Mouse (Mus musculus): Measurements from ENCODE around the gene Ctxn1. TPM values are rescaled to one million over a fixed set of nuclear protein-coding genes. Genes with fewer than 3 reads are reported as not detected.
"Not testable (repeated sequence)": the region's sequence is repeated elsewhere in the genome, so short reads cannot be mapped to it uniquely, and the experiment has no call there.

Ctxn1 gene
- polyA plus RNA-seq, 1 experiment from 2014 or later, result 58.0 TPM

DNA sequence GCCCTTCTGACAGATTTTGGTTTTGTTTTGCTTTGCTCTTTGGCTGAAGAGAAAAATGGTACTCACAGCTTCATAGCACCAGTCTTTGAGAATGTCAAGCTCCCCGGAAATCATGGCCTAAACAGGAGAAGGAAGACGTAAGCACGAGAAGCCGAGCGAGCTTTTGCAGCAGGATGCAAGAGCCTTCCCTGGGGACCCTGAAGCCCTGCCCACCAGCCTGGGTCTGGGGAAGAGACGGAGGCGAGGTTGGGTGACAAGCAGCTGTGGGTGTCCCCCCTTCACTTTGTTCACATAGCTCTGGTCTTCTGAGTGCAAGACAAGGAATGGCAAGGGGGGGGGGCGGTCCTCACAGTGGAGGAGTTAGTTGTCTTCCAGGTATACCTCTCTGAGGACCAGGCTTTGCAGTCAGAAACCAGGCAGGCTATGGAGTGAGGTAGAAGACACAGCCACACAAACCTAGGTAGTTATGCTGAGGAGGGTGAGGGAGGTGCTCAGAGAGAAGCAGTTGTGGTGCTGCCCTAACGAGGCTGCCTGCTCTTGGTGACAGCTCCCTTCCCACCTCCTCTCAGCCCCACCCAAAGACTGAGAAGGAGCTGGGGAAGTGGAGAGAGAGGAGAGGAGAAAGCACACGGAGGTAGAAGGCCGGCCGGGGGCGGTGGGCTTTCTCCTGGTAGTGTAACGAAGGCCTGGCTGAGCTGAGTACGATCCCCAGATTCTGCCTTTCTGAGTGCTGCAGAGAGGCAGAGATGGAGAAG lies 6.3 kb upstream of the Ctxn1 start:
- peaks cover 53% of the 10 kb centered on the region for H3K36me3 ChIP-seq (ENCODE audit: control insufficient read depth, insufficient read depth, low read length)
- no peaks in the 10 kb centered on the region for H3K4me1 ChIP-seq (replicated peaks; ENCODE audit: control insufficient read depth, insufficient read depth, low read length)
- no peak overlapping the region for H3K9ac ChIP-seq (ENCODE audit: low read length)
- no peaks in the 10 kb centered on the region for H3K27me3 ChIP-seq (ENCODE audit: control insufficient read depth, insufficient read depth, low read depth, low read length)
- no peak for ATAC-seq (ENCODE audit: low read depth)
- H3K9me3 ChIP-seq (ENCODE audit: control insufficient read depth, low read length), result no peaks in the 10 kb centered on the region
- H3K4me3 ChIP-seq (ENCODE audit: low read length), result no peak overlapping the region
- 88% methylated on average over 15 of the region's 15 CpGs for WGBS
- no peak overlapping the region for H3K4me2 ChIP-seq (ENCODE audit: low read depth, low read length)
- no peak overlapping the region for H3K27ac ChIP-seq (ENCODE audit: low read length)

DNA sequence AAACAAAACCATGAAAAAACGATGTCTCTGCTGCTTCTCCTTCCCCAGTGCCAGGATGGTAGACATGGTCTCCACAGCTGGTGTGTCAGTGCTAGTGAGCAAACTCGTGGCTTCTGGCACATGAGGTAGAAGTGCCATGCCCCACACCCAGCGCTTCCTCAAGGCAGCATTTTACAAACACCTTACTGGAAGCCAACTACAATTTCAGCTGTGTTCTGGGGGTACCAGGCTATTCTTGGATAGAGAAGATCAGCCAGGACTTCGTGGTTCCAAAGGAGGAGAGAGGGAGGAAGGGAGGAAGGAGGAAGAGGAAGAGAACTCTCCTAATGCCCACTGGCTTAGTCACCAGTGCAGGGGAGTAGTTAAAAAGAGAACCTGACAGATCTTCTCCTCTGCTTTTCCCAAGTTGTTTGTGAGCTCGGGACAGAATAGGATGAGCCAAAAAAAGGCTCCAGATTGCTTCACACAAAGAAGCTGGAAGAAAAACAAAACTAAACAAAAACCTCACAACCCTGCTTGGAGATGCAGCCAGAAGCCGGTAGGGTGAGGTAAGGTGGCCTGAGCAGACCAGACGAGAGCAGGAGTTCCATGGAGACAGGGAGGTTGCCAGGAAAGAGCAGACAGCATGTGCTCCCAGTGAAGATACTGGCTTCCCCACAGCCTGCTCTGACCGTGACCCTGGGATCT lies 4.2 kb upstream of the Ctxn1 start:
- H3K36me3 ChIP-seq (ENCODE audit: control insufficient read depth, insufficient read depth, low read length), result peaks cover 45% of the 10 kb centered on the region

GRCm38 (mm10) chr8:4259805-4260170 lies 714 bp upstream of the Ctxn1 start:
- Histone ChIP-seq H3K27me3 (ENCODE audit: control insufficient read depth, insufficient read depth, low read depth, low read length) (no peaks in the 10 kb centered on the region), H3K4me1 (replicated peaks; ENCODE audit: control insufficient read depth, insufficient read depth, low read length) (peaks cover 10% of the 10 kb centered on the region), H3K9ac (ENCODE audit: low read length) (no peak overlapping the region), H3K9me3 (ENCODE audit: control insufficient read depth, low read length) (no peaks in the 10 kb centered on the region), H3K4me2 (ENCODE audit: low read depth, low read length) (no peak overlapping the region), H3K27ac (ENCODE audit: low read length) (no peak overlapping the region; the same call in 1 of the 2 replicates), H3K36me3 (ENCODE audit: control insufficient read depth, insufficient read depth, low read length) (peaks cover 24% of the 10 kb centered on the region), H3K4me3 (ENCODE audit: low read length) (no peak overlapping the region)
- ATAC-seq (ENCODE audit: low read depth), result no peak
- WGBS, result 76% methylated on average over 4 of the region's 4 CpGs

More for the DNA sequence above, 4.2 kb upstream of the Ctxn1 start:
- Histone ChIP-seq H3K4me1 (replicated peaks; ENCODE audit: control insufficient read depth, insufficient read depth, low read length) (peaks cover 5% of the 10 kb centered on the region), H3K27ac (ENCODE audit: low read length) (no peak overlapping the region), H3K4me3 (ENCODE audit: low read length) (no peak overlapping the region), H3K4me2 (ENCODE audit: low read depth, low read length) (no peak overlapping the region), H3K9ac (ENCODE audit: low read length) (no peak overlapping the region), H3K9me3 (ENCODE audit: control insufficient read depth, low read length) (no peaks in the 10 kb centered on the region), H3K27me3 (ENCODE audit: control insufficient read depth, insufficient read depth, low read depth, low read length) (no peaks in the 10 kb centered on the region)
- ATAC-seq (ENCODE audit: low read depth), result no peak
- WGBS, result 84% methylated on average over 8 of the region's 8 CpGs

DNA sequence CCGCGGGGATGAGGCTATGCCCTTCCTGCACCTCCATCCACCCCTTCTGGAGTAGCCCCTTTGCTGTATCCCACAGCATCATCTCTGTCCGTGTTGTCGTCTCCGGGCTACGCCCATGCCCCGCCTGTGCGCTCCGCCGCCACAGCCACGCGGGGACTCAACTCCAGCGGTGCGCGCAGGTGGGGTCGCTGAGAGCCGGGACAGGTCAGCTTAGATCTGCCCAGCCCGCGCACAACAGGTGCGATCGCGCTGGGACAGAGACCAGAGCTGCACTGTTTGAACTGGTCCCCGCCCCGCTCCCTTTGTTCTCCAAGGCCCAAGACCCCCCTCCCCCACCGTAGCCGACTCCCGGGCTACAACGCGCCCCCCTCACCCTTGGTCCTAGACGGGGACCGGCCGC lies 396 bp downstream of the Ctxn1 start:
- H3K9me3 ChIP-seq (ENCODE audit: control insufficient read depth, low read length), result no peaks in the 10 kb centered on the region
- H3K4me1 ChIP-seq (replicated peaks; ENCODE audit: control insufficient read depth, insufficient read depth, low read length), result peaks cover 16% of the 10 kb centered on the region
- ATAC-seq (ENCODE audit: low read depth), result peak; percentile 73
- peak overlapping the region; percentile 79 for H3K9ac ChIP-seq (ENCODE audit: low read length)
- WGBS, result under 1% methylated on average over 30 of the region's 32 CpGs
- H3K4me3 ChIP-seq (ENCODE audit: low read length), result peak overlapping the region; percentile 78
- H3K27me3 ChIP-seq (ENCODE audit: control insufficient read depth, insufficient read depth, low read depth, low read length), result no peaks in the 10 kb centered on the region
- peak overlapping the region; percentile 95 for H3K4me2 ChIP-seq (ENCODE audit: low read depth, low read length)
- H3K27ac ChIP-seq (ENCODE audit: low read length), result peak overlapping the region; percentile 71
- peaks cover 16% of the 10 kb centered on the region for H3K36me3 ChIP-seq (ENCODE audit: control insufficient read depth, insufficient read depth, low read length)

GRCm38 (mm10) chr8:4258233-4258632 lies 841 bp downstream of the Ctxn1 start:
- 2% methylated on average over 35 of the region's 35 CpGs for WGBS
- peak overlapping the region; percentile 71; the same call in 1 of the 2 replicates for H3K27ac ChIP-seq (ENCODE audit: low read length)
- peak overlapping the region; percentile 95 for H3K4me2 ChIP-seq (ENCODE audit: low read depth, low read length)
- peak overlapping the region; percentile 79 for H3K9ac ChIP-seq (ENCODE audit: low read length)
- H3K4me1 ChIP-seq (replicated peaks; ENCODE audit: control insufficient read depth, insufficient read depth, low read length), result peaks cover 18% of the 10 kb centered on the region
- H3K4me3 ChIP-seq (ENCODE audit: low read length), result peak overlapping the region; percentile 78
- H3K36me3 ChIP-seq (ENCODE audit: control insufficient read depth, insufficient read depth, low read length), result peaks cover 14% of the 10 kb centered on the region
- no peaks in the 10 kb centered on the region for H3K27me3 ChIP-seq (ENCODE audit: control insufficient read depth, insufficient read depth, low read depth, low read length)
- H3K9me3 ChIP-seq (ENCODE audit: control insufficient read depth, low read length), result no peaks in the 10 kb centered on the region
- ATAC-seq (ENCODE audit: low read depth), result peak; percentile 55

DNA sequence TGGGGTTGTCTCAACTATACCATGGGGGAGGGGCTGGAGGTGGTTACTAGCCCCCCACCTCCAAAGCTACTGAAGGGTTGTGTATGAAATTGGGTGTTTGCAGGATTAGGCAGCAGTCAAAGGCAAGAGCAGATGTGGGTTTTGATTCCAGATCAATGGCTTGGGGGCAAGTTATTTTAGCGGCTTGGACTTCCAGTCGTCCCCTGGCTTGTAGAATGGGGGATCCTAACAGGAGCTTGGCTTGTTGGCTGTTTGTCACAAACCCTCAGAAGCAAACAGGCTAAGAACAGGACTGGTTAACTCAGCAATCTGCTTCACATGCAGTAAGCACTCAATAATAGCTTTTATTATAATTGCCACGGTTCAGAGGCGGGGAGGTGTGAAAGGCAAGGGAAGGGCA lies 1.7 kb downstream of the Ctxn1 start:
- ATAC-seq (ENCODE audit: low read depth), result no peak
- WGBS, result 78% methylated on average over 4 of the region's 4 CpGs
- no peaks in the 10 kb centered on the region for H3K27me3 ChIP-seq (ENCODE audit: control insufficient read depth, insufficient read depth, low read depth, low read length)
- H3K4me3 ChIP-seq (ENCODE audit: low read length), result no peak overlapping the region
- no peaks in the 10 kb centered on the region for H3K9me3 ChIP-seq (ENCODE audit: control insufficient read depth, low read length)
- H3K4me1 ChIP-seq (replicated peaks; ENCODE audit: control insufficient read depth, insufficient read depth, low read length), result peaks cover 21% of the 10 kb centered on the region
- no peak overlapping the region for H3K27ac ChIP-seq (ENCODE audit: low read length)
- no peak overlapping the region for H3K4me2 ChIP-seq (ENCODE audit: low read depth, low read length)
- peaks cover 10% of the 10 kb centered on the region for H3K36me3 ChIP-seq (ENCODE audit: control insufficient read depth, insufficient read depth, low read length)
- no peak overlapping the region for H3K9ac ChIP-seq (ENCODE audit: low read length)

DNA sequence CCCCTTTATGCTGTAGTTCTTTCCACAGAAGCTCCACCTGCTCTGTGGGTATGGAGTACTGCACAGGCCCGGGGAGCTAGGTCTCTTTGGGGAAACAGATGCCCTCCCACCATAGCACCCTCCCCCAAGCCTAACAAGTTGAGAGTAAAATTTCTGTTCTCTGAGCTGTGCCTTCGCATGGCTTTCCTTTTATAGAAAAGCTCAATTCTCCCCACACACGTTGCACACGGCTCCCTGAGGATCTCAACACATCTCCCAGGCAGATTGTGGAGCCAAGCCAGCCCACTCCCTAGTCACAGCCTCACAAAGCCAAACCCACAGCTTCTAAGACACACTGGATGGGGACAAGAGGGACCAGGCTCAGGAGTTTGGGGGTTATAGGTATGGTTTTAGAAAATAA lies 2.2 kb downstream of the Ctxn1 start:
- H3K27me3 ChIP-seq (ENCODE audit: control insufficient read depth, insufficient read depth, low read depth, low read length), result no peaks in the 10 kb centered on the region
- ATAC-seq (ENCODE audit: low read depth), result no peak
- peaks cover 22% of the 10 kb centered on the region for H3K4me1 ChIP-seq (replicated peaks; ENCODE audit: control insufficient read depth, insufficient read depth, low read length)
- H3K4me2 ChIP-seq (ENCODE audit: low read depth, low read length), result no peak overlapping the region
- H3K4me3 ChIP-seq (ENCODE audit: low read length), result no peak overlapping the region
- H3K27ac ChIP-seq (ENCODE audit: low read length), result no peak overlapping the region
- 48% methylated on average over 4 of the region's 4 CpGs for WGBS
- H3K36me3 ChIP-seq (ENCODE audit: control insufficient read depth, insufficient read depth, low read length), result peaks cover 6% of the 10 kb centered on the region
- H3K9ac ChIP-seq (ENCODE audit: low read length), result no peak overlapping the region
- H3K9me3 ChIP-seq (ENCODE audit: control insufficient read depth, low read length), result no peaks in the 10 kb centered on the region

GRCm38 (mm10) chr8:4255471-4255870 lies 3.6 kb downstream of the Ctxn1 start:
- H3K4me2 ChIP-seq (ENCODE audit: low read depth, low read length); H3K36me3 ChIP-seq (ENCODE audit: control insufficient read depth, insufficient read depth, low read length); H3K27ac ChIP-seq (ENCODE audit: low read length); H3K9me3 ChIP-seq (ENCODE audit: control insufficient read depth, low read length); H3K4me3 ChIP-seq (ENCODE audit: low read length); H3K27me3 ChIP-seq (ENCODE audit: control insufficient read depth, insufficient read depth, low read depth, low read length); H3K9ac ChIP-seq (ENCODE audit: low read length); ATAC-seq (ENCODE audit: low read depth): not testable (repeated sequence)
- peaks cover 24% of the 10 kb centered on the region for H3K4me1 ChIP-seq (replicated peaks; ENCODE audit: control insufficient read depth, insufficient read depth, low read length)
- 78% methylated on average over 7 of the region's 7 CpGs for WGBS

DNA sequence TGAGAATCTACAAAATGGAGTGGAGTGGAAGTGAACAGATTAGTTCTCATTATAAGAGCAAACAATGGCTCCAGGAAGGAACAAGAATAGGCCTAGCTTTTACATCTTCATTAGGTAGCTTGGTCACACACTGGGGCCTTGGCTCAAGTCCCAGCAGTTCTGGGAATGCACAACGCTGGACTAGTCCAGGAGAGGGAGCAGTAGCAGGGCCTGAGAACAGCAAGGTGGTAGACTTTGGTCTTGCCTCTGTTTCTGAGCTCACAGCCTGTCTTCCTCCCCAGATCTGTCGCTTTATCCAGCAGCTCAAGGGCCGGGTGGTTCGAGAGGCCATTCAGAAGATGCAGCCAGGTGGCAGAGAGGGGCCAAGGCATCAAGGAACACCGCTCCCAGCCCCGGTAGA lies 5.1 kb downstream of the Ctxn1 start:
- Histone ChIP-seq H3K4me1 (replicated peaks; ENCODE audit: control insufficient read depth, insufficient read depth, low read length) (peaks cover 22% of the 10 kb centered on the region), H3K9ac (ENCODE audit: low read length) (peak overlapping the region; percentile 97), H3K27ac (ENCODE audit: low read length) (no peak overlapping the region), H3K9me3 (ENCODE audit: control insufficient read depth, low read length) (no peaks in the 10 kb centered on the region), H3K4me2 (ENCODE audit: low read depth, low read length) (peak overlapping the region; percentile 75), H3K4me3 (ENCODE audit: low read length) (peak overlapping the region; percentile 96), H3K27me3 (ENCODE audit: control insufficient read depth, insufficient read depth, low read depth, low read length) (no peaks in the 10 kb centered on the region), H3K36me3 (ENCODE audit: control insufficient read depth, insufficient read depth, low read length) (peaks cover 5% of the 10 kb centered on the region; the same call in 1 of the 2 replicates)
- WGBS, result 59% methylated on average over 6 of the region's 6 CpGs
- ATAC-seq (ENCODE audit: low read depth), result no peak

Measured in lung, embryonic 16.5 days (tissue).